Comparison of ENCODE assay signal across 8 mouse cellular contexts in genomic region chr7:118902944-118903343, GRCm38 (mm10). TPM values are rescaled to one million over a fixed set of nuclear protein-coding genes. Genes with fewer than 3 reads are reported as not detected.
A peak's percentile ranks its signal among the peaks of the same experiment; 100 is the strongest.
DNase-seq lines count a peak whose midpoint lies in the region; ATAC-seq and TF ChIP-seq lines count a peak whose summit lies in the region.

No protein-coding gene starts in this region.

- peak; percentile 38 to 46 for DNase-seq in frontal cortex, postnatal 10 days (ENCODE audit: low spot score in 2 of 2)
- DNase-seq in thymus, postnatal 25 days = peak; percentile 5
- no peak for DNase-seq in thymus, postnatal 36 days
- DNase-seq in naive thymus-derived CD4-positive, alpha-beta T cell, adult 2 months (ENCODE audit: low read depth) = peak; percentile 26
- no peak for DNase-seq in liver, postnatal 0 days
- DNase-seq in thymus, postnatal 10 days (ENCODE audit: low spot score in 2 of 2) = no peak

- no peak for TF ChIP-seq CTCF in liver, postnatal 0 days (IDR thresholded peaks at IDR 0.05; ENCODE audit: low read depth)

- no peak for TF ChIP-seq EP300 in liver, postnatal 0 days (IDR thresholded peaks at IDR 0.05; ENCODE audit: low read depth)

- no peak for ATAC-seq in frontal cortex, adult (ENCODE audit: low TSS enrichment)
- ATAC-seq in kidney, embryonic 15.5 days (replicated peaks; ENCODE audit: low FRiP score) = peak; percentile 60
- ATAC-seq in liver, postnatal 0 days = no peak

- H3K4me1 ChIP-seq in kidney, embryonic 15.5 days = peaks cover 11% of the 10 kb centered on the region
- no peaks in the 10 kb centered on the region for H3K4me1 ChIP-seq in liver, postnatal 0 days (ENCODE audit: insufficient read depth)

- H3K36me3 ChIP-seq in kidney, embryonic 15.5 days = no peaks in the 10 kb centered on the region
- H3K36me3 ChIP-seq in liver, postnatal 0 days (replicated peaks; ENCODE audit: insufficient read depth, low read length) = no peaks in the 10 kb centered on the region

- H3K9me3 ChIP-seq in kidney, embryonic 15.5 days (replicated peaks) = no peaks in the 10 kb centered on the region
- no peaks in the 10 kb centered on the region for H3K9me3 ChIP-seq in liver, postnatal 0 days (ENCODE audit: low read length)

- peak overlapping the region; percentile 56; the same call in 1 of the 2 replicates for H3K27ac ChIP-seq in kidney, embryonic 15.5 days
- no peak overlapping the region for H3K27ac ChIP-seq in liver, postnatal 0 days (ENCODE audit: low read depth)

- WGBS in kidney, embryonic 15.5 days = 33% methylated on average over 13 of the region's 13 CpGs
- 59% methylated on average over 13 of the region's 13 CpGs for WGBS in liver, postnatal 0 days (ENCODE audit: insufficient replicate concordance)

- H3K9ac ChIP-seq in kidney, embryonic 15.5 days = no peak overlapping the region
- H3K9ac ChIP-seq in liver, postnatal 0 days (replicated peaks) = no peak overlapping the region

- no peaks in the 10 kb centered on the region for H3K27me3 ChIP-seq in kidney, embryonic 15.5 days
- H3K27me3 ChIP-seq in liver, postnatal 0 days (ENCODE audit: insufficient read depth, low read length) = no peaks in the 10 kb centered on the region

- no peak overlapping the region for H3K4me3 ChIP-seq in kidney, embryonic 15.5 days (replicated peaks)
- H3K4me3 ChIP-seq in liver, postnatal 0 days (ENCODE audit: low read depth, low read length) = no peak overlapping the region

- H3K4me2 ChIP-seq in kidney, embryonic 15.5 days = peak overlapping the region; percentile 36
- H3K4me2 ChIP-seq in liver, postnatal 0 days (ENCODE audit: low read depth, low read length) = no peak overlapping the region

RNA-seq across cellular contexts. Expression of gene Knop1, which starts 46.9 kb away (rescaled TPM):
- polyA plus RNA-seq in kidney, embryonic 15.5 days (2015; fragmentation: Nextera tagmentation; extraction: Ambion mirVana) = 121 and 138 TPM in 2 replicates
- 29.9 and 31.5 TPM in 2 replicates for polyA plus RNA-seq in liver, postnatal 0 days (2015; fragmentation: Nextera tagmentation; extraction: Ambion mirVana)

RNA-seq across cellular contexts. Expression of gene Iqck, which starts 47.4 kb away (rescaled TPM):
- polyA plus RNA-seq in kidney, embryonic 15.5 days (2015; fragmentation: Nextera tagmentation; extraction: Ambion mirVana) = 3.1 and 3.5 TPM in 2 replicates
- 0.27 and 0.39 TPM in 2 replicates for polyA plus RNA-seq in liver, postnatal 0 days (2015; fragmentation: Nextera tagmentation; extraction: Ambion mirVana)

Comparison
In these comparisons a context has a peak if more than half of its experiments do, and no peak if none do; other contexts are left out.
1. DNase-seq: peak in frontal cortex, postnatal 10 days (2 of 2), thymus, postnatal 25 days (single experiment) and naive thymus-derived CD4-positive, alpha-beta T cell, adult 2 months (single experiment); none in thymus, postnatal 36 days (0 of 2), liver, postnatal 0 days (single experiment) and thymus, postnatal 10 days (0 of 2).